Mouse (Mus musculus): Measurements from ENCODE around the gene Syn3.

Gene Syn3

DNA sequence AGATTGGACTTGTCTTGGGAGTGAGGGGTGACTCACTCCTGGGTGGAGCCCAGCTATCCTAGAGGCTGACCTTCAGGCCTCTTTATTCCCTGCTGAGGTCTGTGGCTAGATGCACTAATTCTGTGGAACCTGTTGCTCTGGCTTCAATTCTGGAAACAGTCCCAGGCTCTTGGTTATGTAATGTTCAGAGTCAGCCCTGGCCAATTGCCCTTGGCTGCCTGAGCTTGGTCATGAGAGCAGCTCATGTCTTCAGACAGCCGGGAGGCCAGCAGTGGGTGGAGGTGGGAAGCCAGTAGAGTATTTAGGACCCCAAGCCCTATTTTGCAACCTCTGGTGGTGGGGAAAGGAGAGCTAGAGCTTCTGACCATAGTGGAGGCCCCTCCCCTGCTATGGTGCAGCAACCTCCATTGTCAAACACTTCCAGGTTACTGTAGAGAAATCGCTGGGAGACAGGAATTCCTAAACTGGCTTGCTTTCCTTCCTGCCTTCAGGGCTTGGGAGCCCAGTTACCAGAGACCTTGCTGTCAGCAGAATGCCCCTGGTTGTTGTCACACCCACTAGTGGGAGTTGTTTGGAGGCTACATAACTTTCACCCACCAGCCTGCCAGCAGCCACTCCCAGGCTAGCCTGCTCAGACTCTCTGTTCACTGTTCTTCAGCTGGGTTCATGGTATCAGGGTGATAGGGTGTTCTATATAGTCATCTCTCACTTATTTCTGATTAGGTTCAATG is 158.9 kb downstream of the Syn3 start:
- no peak for DNase-seq (ENCODE audit: low spot score in 2 of 2)

GRCm38 (mm10) chr10:86339121-86339520 is 159.6 kb downstream of the Syn3 start:
- no peak for DNase-seq (ENCODE audit: low spot score in 2 of 2)

GRCm38 (mm10) chr10:86338121-86338715 is 160.5 kb downstream of the Syn3 start:
- no peak for DNase-seq (ENCODE audit: low spot score in 2 of 2)

DNA sequence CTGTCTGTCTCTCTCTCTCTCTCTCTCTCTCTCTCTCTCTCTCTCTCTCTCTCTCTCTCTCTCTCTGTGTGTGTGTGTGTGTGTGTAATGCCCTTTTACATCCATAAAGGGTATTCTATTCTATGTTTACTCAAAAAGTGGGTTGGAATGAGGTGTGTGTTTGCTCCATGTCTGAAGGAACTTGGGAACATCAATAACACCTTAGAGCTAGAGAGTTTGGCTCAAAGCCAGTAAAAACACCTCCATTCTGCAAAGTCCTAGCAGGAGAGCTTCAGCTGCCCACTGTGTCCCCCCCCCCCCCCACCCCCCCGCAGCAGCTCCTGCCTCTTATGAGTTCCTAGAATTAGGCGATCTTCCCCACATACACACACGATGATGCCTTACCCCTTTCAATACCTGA is 161.5 kb downstream of the Syn3 start:
- DNase-seq (ENCODE audit: low spot score in 2 of 2) = no peak

DNA sequence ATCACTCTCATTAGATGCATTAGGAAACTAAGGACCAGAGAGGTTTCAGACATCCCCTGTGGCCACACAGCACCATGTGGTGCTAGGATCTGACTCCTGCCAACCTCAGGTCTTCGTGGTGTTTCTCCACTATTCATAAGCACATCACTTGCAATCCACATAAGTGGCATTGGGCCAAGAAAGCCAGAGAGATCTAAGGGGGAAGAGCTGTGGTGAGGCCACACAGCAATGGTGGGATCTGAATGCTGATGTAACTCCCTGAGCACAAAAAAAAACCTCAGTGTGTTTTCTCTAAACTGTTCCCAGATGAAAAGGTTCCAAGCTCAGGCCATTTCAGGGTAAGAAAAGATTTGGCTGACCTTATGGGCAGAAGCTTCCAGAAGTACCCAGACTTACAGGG is 162.2 kb downstream of the Syn3 start:
- DNase-seq (ENCODE audit: low spot score in 2 of 2) = no peak

DNA sequence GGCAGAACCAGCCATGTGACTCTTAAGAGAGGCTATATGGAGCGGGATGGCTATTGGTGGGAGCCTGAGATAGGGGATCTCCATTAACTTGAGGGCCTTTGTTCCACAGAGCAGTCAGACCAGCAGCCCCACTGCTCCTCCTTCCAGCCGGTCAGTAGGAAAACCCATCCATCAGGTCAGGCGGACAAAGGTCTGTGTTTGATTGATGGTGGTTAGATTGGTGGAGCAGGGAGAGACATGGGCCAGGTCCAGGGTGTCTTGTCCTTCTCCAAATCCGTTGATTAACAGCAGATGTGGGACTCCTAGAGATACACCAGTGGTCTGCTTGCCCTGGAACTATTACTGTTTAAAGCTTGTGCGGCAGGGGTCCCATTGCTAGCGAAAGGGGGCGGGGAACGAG is 164.1 kb downstream of the Syn3 start:
- no peak for DNase-seq (ENCODE audit: low spot score in 2 of 2)

DNA sequence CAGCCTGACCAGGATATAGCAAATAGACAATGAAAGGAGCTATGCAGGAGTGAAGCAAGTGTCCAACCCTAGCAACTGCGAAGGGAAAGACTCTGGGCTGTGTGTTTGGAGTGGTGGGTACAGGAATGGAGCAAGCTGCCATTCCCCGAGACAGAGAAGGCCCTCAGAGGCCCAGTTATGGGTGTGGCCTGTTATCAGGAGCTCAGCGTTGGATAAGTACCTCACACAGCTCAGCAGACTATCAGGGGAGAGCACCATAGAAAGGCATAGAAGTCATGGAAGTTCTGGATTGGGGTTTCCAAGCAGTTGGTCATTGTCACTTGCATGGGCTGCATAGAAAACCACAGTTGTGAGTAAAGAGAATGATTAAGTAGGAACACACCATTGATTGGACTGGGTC is 165.8 kb downstream of the Syn3 start:
- DNase-seq (ENCODE audit: low spot score in 2 of 2) = no peak

GRCm38 (mm10) chr10:86331681-86332281 is 166.9 kb downstream of the Syn3 start:
- no peak for DNase-seq (ENCODE audit: low spot score in 2 of 2)

- no peak for DNase-seq (ENCODE audit: low spot score in 2 of 2)
Measured at GRCm38 (mm10) chr10:86330993-86331680, 167.6 kb downstream of the Syn3 start.

- DNase-seq (ENCODE audit: low spot score in 2 of 2) = no peak
Measured at GRCm38 (mm10) chr10:86329241-86329882, 169.3 kb downstream of the Syn3 start.

- DNase-seq (ENCODE audit: low spot score in 2 of 2) = no peak
Measured at GRCm38 (mm10) chr10:86328691-86329090, 170.0 kb downstream of the Syn3 start.

GRCm38 (mm10) chr10:86328143-86328542 is 170.6 kb downstream of the Syn3 start:
- DNase-seq (ENCODE audit: low spot score in 2 of 2) = no peak

GRCm38 (mm10) chr10:86325272-86325671 is 173.4 kb downstream of the Syn3 start:
- no peak for DNase-seq (ENCODE audit: low spot score in 2 of 2)

- no peak for DNase-seq (ENCODE audit: low spot score in 2 of 2)
Measured at GRCm38 (mm10) chr10:86323275-86323994, 175.3 kb downstream of the Syn3 start.

GRCm38 (mm10) chr10:86322006-86322405 is 176.7 kb downstream of the Syn3 start:
- DNase-seq (ENCODE audit: low spot score in 2 of 2) = no peak

GRCm38 (mm10) chr10:86321194-86321593 is 177.5 kb downstream of the Syn3 start:
- DNase-seq (ENCODE audit: low spot score in 2 of 2) = no peak

GRCm38 (mm10) chr10:86320204-86320603 is 178.5 kb downstream of the Syn3 start:
- DNase-seq (ENCODE audit: low spot score in 2 of 2) = no peak

- no peak for DNase-seq (ENCODE audit: low spot score in 2 of 2)
Measured at GRCm38 (mm10) chr10:86319526-86319925, 179.2 kb downstream of the Syn3 start.

- DNase-seq (ENCODE audit: low spot score in 2 of 2) = no peak
Measured at GRCm38 (mm10) chr10:86318552-86319140, 180.1 kb downstream of the Syn3 start.

DNA sequence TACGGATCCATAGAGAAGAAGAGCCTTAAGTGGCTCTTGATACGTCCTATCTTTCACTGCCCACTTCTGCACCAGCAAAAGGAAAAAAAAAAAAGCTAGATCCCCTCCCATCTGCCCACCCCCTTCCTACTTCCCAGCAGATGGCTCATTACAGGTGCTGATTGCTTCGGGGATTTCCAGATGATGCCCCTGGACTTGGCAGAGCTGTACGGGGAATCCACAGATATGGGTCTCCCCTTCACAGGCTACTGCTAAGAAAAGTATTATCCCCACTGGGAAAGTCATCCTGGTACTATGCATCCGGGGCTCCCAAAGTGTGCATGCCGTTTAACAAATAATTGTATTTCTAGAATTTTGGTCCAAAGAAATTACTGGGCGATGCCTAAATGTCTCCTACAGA is 181.1 kb downstream of the Syn3 start:
- no peak for DNase-seq (ENCODE audit: low spot score in 2 of 2)

- DNase-seq (ENCODE audit: low spot score in 2 of 2) = no peak
Measured at GRCm38 (mm10) chr10:86315513-86315912, 183.2 kb downstream of the Syn3 start.

All from natural killer cell, adult 2 months (primary cell).